Mouse (Mus musculus) monocyte, adult 5-6 weeks (primary cell): Measurements from ENCODE around the gene Ube2cbp. TPM values are rescaled to one million over a fixed set of nuclear protein-coding genes. Genes with fewer than 3 reads are reported as not detected.

Source experiments
- ATAC-seq: fragments of 153-309, 156-312 bp; replicated peaks from 2 replicates; pipeline ENCODE4 v1.8.0; 2017; ENCODE audit warnings: mild to moderate bottlenecking; ENCODE audit not compliant: low TSS enrichment, insufficient number of reproducible peaks, severe bottlenecking, poor library complexity, low FRiP score
- total RNA-seq: library from RNA; stranded (forward); fragments of 200-1000, 200-491, 200-594 nt; gene quantifications from 3 replicates; pipeline ENCODE4 v1.2.3, GENCODE M21; 2017

The Ube2cbp gene
- total RNA-seq, 1 experiment from 2014 or later: 0.95 TPM

DNA sequence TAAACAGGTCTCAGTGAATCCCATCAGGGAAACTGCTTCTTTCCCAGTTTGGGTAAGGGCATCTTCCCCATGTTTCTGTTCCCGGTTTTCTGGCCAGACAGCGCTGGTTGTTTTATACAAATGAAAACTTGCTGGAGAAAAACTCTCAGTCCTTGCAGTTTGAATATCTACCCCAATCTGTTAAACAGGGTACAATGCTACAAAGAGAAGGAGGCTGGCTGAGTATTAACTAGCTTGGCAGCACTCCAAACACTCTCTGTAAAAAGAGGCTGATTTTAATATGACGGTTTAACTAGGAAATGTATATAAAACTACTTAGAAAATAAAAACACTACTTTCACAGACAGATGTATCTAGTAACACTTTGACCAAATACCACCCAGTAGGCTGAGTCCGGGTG lies 129.2 kb downstream of the Ube2cbp start:
- ATAC-seq: no peak

GRCm38 (mm10) chr9:86334357-86334756 lies 130.4 kb downstream of the Ube2cbp start:
- ATAC-seq: no peak

GRCm38 (mm10) chr9:86330591-86330990 lies 134.2 kb downstream of the Ube2cbp start:
- no peak for ATAC-seq

DNA sequence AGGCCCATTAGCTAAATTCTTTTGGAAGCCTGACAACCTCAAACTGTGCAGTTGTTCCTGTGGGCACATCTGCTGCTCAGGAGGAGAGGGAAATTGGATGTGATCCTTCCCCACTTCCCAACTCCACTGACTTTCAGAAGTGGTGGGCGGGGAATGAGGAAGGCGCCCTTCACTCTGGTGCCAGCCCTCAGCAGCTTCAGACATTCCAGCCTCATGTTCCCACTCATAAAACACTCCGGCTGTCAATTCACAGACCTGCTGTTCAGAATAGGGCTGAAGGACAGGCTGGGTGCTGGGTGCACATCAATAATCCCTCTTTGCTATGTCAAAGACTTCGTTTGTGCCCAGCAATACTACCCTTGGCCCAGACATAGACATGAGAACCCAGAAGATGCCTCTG lies 136.5 kb downstream of the Ube2cbp start:
- no peak for ATAC-seq

DNA sequence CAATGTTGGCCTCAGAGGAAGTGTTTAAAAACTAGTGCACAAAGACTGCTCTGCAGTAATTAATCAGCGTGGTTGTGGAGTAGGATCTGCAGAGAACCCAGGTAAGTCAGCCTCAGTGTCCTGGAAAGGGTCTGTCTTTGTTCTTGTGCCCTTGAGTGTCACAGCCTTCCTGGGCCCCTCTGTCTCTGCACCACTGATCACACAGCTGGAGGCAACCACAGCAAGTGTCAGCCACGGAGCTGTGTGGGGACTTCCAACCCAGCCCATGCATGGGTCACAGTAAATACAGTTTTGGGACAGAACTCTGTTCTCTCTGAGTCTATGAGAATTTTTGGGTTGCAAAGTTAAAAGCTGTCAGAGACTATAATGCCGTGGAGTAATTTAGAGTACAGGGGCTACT lies 137.4 kb downstream of the Ube2cbp start:
- ATAC-seq: no peak

- no peak for ATAC-seq
Observed at GRCm38 (mm10) chr9:86324772-86325171, 140.0 kb downstream of the Ube2cbp start.

GRCm38 (mm10) chr9:86319516-86320140 lies 145.1 kb downstream of the Ube2cbp start:
- ATAC-seq: no peak

DNA sequence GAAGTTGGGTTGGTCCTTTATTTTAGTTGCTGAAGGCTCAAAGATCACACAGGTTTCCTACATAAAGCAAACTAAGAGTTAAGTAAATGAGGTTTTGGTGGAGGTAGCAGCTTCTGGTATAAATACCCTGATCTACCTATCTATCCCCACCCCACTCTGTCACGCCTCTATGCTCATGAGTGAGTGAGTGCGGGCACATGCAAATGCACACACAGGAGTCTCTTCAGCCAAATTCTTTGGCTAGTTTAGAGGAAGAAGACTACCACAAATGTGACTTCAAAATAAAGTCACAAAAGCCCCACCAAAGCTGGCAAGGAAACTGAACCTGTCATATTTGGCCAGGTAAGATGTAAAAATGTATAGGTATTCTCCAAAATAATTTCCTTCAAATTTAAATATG lies 149.1 kb downstream of the Ube2cbp start:
- ATAC-seq: no peak

DNA sequence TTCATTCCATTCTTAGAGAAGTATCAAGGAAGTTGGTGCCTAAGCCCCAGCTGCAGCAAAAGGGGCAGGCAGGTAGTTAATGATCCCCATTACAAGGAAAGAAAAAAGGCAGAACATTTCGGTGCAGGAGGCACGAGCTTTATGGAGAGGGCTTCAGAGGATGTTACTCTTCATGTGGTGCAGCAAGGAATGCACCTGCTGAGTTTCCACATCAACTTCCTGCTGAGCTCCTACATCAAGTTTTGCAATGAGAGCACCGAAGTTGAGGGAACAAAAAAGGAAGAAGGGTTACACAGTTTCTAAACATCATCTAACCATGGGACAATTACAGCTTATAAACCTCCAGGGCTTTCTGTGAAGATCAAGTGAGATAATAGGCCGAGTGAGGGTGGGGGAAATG lies 156.1 kb downstream of the Ube2cbp start:
- no peak for ATAC-seq

DNA sequence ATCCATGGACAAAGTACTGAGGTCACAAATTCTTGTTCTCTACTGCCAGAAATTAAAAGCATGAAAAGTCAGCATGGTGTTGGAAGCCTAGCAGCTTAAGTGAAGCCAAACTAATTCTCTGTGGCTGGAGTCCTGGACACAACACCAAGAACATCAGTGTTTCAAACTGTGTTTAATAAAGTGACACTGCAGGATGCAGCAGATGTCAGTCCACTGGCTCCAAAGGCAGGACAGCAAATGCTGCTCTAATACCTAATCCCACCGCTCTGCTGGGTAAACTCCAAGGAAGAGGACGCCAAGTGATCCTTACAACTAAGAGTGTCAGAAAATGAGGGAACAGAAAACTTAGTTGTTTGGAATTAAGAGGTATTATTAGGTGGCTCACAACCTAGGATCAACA lies 158.2 kb downstream of the Ube2cbp start:
- ATAC-seq: no peak

DNA sequence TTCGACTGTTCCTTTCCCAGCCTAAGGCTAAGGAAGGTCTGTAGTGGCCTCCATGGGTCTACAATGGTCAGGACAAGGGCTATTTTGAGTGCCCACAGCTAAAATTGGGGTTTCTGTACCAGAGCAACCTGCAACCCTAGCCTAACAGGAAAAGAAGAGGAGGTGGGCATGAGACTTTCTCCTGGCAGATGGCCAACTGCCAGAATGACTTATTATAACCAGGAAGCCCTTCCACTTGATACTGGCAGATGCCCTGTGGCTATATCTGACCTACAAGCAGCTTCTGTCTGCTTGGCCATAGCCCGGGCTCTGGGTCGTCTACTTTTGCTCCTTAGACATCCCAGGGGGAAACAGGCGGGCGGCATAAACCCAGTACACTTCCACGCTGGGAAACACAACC lies 163.3 kb downstream of the Ube2cbp start:
- no peak for ATAC-seq

GRCm38 (mm10) chr9:86298596-86298995 lies 166.2 kb downstream of the Ube2cbp start:
- ATAC-seq: no peak

- ATAC-seq: no peak
Observed at GRCm38 (mm10) chr9:86298131-86298530, 166.6 kb downstream of the Ube2cbp start.

GRCm38 (mm10) chr9:86296683-86297638 lies 167.8 kb downstream of the Ube2cbp start:
- ATAC-seq: no peak

DNA sequence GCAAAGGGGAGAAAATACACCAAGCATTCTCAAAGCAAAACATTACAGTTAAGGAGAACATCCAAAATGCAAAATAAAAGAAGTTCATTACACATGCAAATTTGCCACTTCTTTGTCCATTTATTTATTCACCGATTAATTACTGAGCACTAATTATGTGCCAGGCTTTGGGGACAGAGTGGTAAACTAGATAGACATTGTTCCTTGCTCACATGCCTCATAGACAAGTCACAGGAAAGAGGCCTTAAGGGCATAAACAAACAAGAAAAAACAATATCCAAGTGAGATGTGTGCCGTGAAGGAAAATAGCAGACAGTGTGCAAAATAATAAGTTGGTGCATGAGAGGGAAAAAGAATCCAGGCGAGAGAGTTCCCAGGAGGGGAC lies 177.2 kb downstream of the Ube2cbp start:
- no peak for ATAC-seq

GRCm38 (mm10) chr9:86286830-86287569 lies 177.8 kb downstream of the Ube2cbp start:
- no peak for ATAC-seq

DNA sequence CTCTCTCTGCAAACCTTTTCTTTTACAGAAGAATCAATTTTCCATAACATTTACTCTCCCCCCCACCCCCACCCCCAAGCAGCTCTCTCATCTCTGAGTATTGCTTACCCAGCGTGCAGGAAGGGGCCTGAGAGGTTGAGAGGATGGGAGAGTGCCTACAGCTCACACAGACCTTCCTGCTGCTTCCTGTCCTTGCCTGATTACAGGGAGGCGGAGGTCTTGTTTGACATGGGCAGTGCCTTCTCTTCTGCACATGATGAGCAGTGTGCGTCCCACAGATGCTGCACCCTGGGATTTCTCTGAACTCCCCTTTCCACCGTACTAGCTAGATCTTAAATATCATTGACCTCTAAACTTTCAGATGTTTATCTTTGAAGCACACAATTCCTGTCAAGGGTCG lies 182.2 kb downstream of the Ube2cbp start:
- no peak for ATAC-seq

DNA sequence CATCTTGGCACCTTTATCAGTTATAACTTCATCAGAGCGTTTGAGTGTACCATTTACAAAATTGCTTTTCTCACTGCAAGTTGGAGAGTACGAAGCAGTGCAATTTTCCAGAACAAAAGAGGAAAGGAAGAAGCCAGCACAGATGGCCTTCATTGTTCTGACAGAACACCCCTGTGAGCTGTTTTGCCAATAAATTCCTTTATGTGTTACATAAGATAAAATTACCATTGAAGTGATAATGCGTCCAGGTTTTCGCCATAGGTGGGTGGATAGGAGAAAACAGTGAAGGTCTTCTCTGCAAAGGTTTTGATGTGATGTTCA lies 183.6 kb downstream of the Ube2cbp start:
- no peak for ATAC-seq

DNA sequence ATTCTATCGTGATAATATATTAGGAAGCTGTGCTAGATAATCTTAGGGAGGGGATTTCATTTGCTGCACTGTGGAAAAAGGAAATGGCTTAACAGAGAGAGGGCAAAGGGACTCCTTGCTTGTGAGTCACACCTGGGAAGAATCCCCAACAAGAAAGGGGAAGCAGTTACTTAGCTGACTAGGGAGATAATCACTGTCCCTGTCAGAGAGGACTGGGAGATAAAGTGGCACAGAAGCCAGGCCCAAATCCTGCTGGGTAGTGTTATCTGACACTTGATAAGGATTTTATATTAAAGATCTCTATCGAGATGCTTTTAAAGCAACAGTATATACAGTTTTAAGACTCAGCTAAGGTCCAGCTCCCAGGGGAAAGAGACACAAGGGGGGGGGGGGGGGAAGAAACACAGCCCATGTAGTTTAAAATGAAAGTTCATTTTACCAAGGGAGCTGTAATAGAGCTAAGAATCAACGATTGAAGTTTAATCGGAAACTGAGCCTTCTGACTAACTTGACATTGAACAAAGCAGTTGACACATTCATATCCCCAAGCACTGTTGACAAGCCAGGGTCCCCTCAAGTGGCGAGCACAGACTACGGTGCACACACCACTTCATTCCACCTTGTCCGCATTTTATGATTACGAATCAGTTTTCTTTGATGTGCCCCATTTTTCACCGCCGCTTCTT lies 184.1 kb downstream of the Ube2cbp start:
- ATAC-seq: no peak
